Mouse (Mus musculus): ENCODE results near the gene Itgb3. TPM values are rescaled to one million over a fixed set of nuclear protein-coding genes. Genes with fewer than 3 reads are reported as not detected.

The Itgb3 gene
- polyA plus RNA-seq, 1 experiment from 2014 or later: 16.0 TPM

- no peak for ATAC-seq
- no peaks in the 10 kb centered on the region for H3K36me3 ChIP-seq (replicated peaks; ENCODE audit: insufficient read depth, low read length)
- WGBS (ENCODE audit: insufficient replicate concordance): 74% methylated on average over 6 of the region's 6 CpGs
These were observed 85.4 kb downstream of the Itgb3 start for GRCm38 (mm10) chr11:104693235-104693634.

DNA sequence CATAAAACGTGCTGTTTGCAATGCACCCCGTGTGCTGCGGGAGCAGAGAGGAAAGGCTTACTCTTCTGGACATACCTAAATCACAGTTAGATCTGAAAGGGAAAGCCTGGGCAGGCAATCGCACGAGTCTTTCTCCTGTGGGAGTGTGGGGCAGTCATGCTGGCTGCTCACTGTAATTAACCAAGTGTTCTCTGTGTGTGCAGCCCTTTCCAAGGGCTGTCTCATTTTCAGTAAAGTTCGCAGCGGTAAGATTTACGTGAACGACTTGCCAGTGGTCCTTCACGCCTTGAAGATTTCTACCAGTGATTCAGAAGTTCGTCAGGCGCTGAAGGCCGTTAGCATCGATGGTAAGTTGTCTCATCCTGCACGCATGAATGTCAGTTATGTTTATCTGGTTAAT is 96.3 kb downstream of the Itgb3 start:
- Histone ChIP-seq H3K9me3 (ENCODE audit: low read length) (no peaks in the 10 kb centered on the region), H3K4me1 (ENCODE audit: insufficient read depth) (no peaks in the 10 kb centered on the region), H3K4me2 (ENCODE audit: low read depth, low read length) (no peak overlapping the region), H3K27ac (ENCODE audit: low read depth) (no peak overlapping the region), H3K9ac (replicated peaks) (no peak overlapping the region), H3K36me3 (replicated peaks; ENCODE audit: insufficient read depth, low read length) (no peaks in the 10 kb centered on the region), H3K4me3 (ENCODE audit: low read depth, low read length) (no peak overlapping the region), H3K27me3 (ENCODE audit: insufficient read depth, low read length) (no peaks in the 10 kb centered on the region)
- no peak for TF ChIP-seq CTCF (IDR thresholded peaks at IDR 0.05; ENCODE audit: low read depth)
- no peak for TF ChIP-seq EP300 (IDR thresholded peaks at IDR 0.05; ENCODE audit: low read depth)
- ATAC-seq (no peak), DNase-seq (no peak)
- 74% methylated on average over 15 of the region's 15 CpGs for WGBS (ENCODE audit: insufficient replicate concordance)

More at GRCm38 (mm10) chr11:104693235-104693634, 85.4 kb downstream of the Itgb3 start:
- Histone ChIP-seq H3K4me3 (ENCODE audit: low read depth, low read length) (no peak overlapping the region), H3K4me1 (ENCODE audit: insufficient read depth) (no peaks in the 10 kb centered on the region), H3K27me3 (ENCODE audit: insufficient read depth, low read length) (no peaks in the 10 kb centered on the region), H3K9me3 (ENCODE audit: low read length) (no peaks in the 10 kb centered on the region), H3K27ac (ENCODE audit: low read depth) (no peak overlapping the region), H3K9ac (replicated peaks) (no peak overlapping the region), H3K4me2 (ENCODE audit: low read depth, low read length) (no peak overlapping the region)
- DNase-seq: no peak
- TF ChIP-seq EP300 (IDR thresholded peaks at IDR 0.05; ENCODE audit: low read depth): no peak
- no peak for TF ChIP-seq CTCF (IDR thresholded peaks at IDR 0.05; ENCODE audit: low read depth)

DNA sequence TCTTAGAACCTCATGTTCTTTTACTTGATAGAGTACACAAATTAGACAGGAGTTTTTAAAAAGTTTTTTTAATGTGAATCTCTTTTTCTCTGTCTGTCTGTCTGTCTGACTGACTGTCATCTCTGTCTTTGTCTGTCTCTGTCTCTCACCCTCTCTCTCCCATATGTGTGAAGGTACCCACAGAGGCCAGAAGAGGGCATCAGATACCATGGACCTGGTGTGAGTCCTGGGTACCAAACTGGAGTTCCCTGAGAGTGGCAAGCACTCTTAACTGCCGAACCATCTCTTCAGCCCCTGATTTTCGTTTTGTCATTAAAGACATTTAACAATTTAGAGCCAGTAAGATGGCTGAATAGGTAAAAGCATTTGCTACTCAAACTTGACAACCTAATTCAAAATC is 99.3 kb downstream of the Itgb3 start:
- DNase-seq (no peak), ATAC-seq (no peak)
- H3K4me1 ChIP-seq (ENCODE audit: insufficient read depth): no peaks in the 10 kb centered on the region
- H3K4me2 ChIP-seq (ENCODE audit: low read depth, low read length): no peak overlapping the region
- no peaks in the 10 kb centered on the region for H3K27me3 ChIP-seq (ENCODE audit: insufficient read depth, low read length)
- no peak overlapping the region for H3K27ac ChIP-seq (ENCODE audit: low read depth)
- no peak overlapping the region for H3K9ac ChIP-seq (replicated peaks)
- no peaks in the 10 kb centered on the region for H3K9me3 ChIP-seq (ENCODE audit: low read length)
- 52% methylated on average over 2 of the region's 2 CpGs for WGBS (ENCODE audit: insufficient replicate concordance)
- H3K4me3 ChIP-seq (ENCODE audit: low read depth, low read length): no peak overlapping the region
- TF ChIP-seq EP300 (IDR thresholded peaks at IDR 0.05; ENCODE audit: low read depth): no peak
- TF ChIP-seq CTCF (IDR thresholded peaks at IDR 0.05; ENCODE audit: low read depth): peak; percentile 36
- H3K36me3 ChIP-seq (replicated peaks; ENCODE audit: insufficient read depth, low read length): no peaks in the 10 kb centered on the region

Other genes with a start within 250 kb of the Itgb3 start
- 3.8 and 4.1 TPM in 2 replicates for gene Kansl1, start 139.1 kb upstream of the Itgb3 start, polyA plus RNA-seq (2015; fragmentation: Nextera tagmentation; extraction: Ambion mirVana)
- 12.3 and 13.8 TPM in 2 replicates for gene Cdc27, start 57.4 kb upstream of the Itgb3 start, polyA plus RNA-seq (2015; fragmentation: Nextera tagmentation; extraction: Ambion mirVana)
- gene Myl4, start 57.3 kb upstream of the Itgb3 start, polyA plus RNA-seq (2015; fragmentation: Nextera tagmentation; extraction: Ambion mirVana): 8.1 and 8.3 TPM in 2 replicates
- 0.06 and 0.07 TPM in 2 replicates for gene Gm11639, start 77.7 kb downstream of the Itgb3 start, polyA plus RNA-seq (2015; fragmentation: Nextera tagmentation; extraction: Ambion mirVana)

Measured in liver, postnatal 0 days (tissue).